Mouse (Mus musculus) intestine, postnatal 0 days (tissue): ENCODE measurements around the gene Pex13. TPM values are rescaled to one million over a fixed set of nuclear protein-coding genes. Genes with fewer than 3 reads are reported as not detected.

Source experiments
- ATAC-seq: fragments of 200-750 bp; cut with Nextera tagmentation; 2 replicates; pipeline ENCODE4 v1.8.0; 2017; ENCODE audit warnings: mild to moderate bottlenecking, moderate TSS enrichment, moderate library complexity
- H3K27ac ChIP-seq: fragments of 300-500 bp; sonication (generic); 2 replicates; pipeline ENCODE4 v1.5.1; 2014; ENCODE audit warnings: mild to moderate bottlenecking, low read depth, low read length, moderate library complexity
- H3K27me3 ChIP-seq: fragments of 300-500 bp; sonication (generic); replicated peaks from 2 replicates; pipeline ENCODE4 v1.6.1; 2014; ENCODE audit warnings: low read length, mixed read lengths; ENCODE audit not compliant: control insufficient read depth, insufficient read depth
- H3K36me3 ChIP-seq: fragments of 300-500 bp; sonication (generic); 2 replicates; pipeline ENCODE4 v1.6.1; 2014; ENCODE audit warnings: mild to moderate bottlenecking, moderate library complexity; ENCODE audit not compliant: control insufficient read depth, insufficient read depth
- H3K4me1 ChIP-seq: fragments of 300-500 bp; sonication (generic); replicated peaks from 2 replicates; pipeline ENCODE4 v1.6.1; 2014; ENCODE audit warnings: antibody characterized with exemption, low read length, mixed read lengths; ENCODE audit not compliant: control insufficient read depth, insufficient read depth
- H3K4me2 ChIP-seq: fragments of 300-500 bp; sonication (generic); replicated peaks from 2 replicates; pipeline ENCODE4 v1.6.1; 2014; ENCODE audit warnings: low read depth, mild to moderate bottlenecking, moderate library complexity
- H3K4me3 ChIP-seq: fragments of 300-500 bp; sonication (generic); 2 replicates; pipeline ENCODE4 v1.5.1; 2014; ENCODE audit warnings: low read depth, low read length
- H3K9ac ChIP-seq: fragments of 300-500 bp; sonication (generic); 2 replicates; pipeline ENCODE4 v1.6.1; 2014; ENCODE audit warnings: mild to moderate bottlenecking, low read depth, low read length
- H3K9me3 ChIP-seq: fragments of 300-500 bp; sonication (generic); 2 replicates; pipeline ENCODE4 v1.6.1; 2016; ENCODE audit warnings: mixed run types; ENCODE audit not compliant: control insufficient read depth
- CTCF ChIP-seq: sonication (generic); IDR thresholded peaks from 2 replicates; pipeline ENCODE4 v1.5.1; 2016; ENCODE audit warnings: low read depth, mild to moderate bottlenecking, control low read depth, antibody characterized with exemption, moderate library complexity
- WGBS: fragments of 180-500 bp; shearing (Covaris S2); extraction: QIAGEN DNeasy Blood & Tissue Kit; methylation state at CpG from one replicate; pipeline ENCODE4 v1.1.7; 2014; 5-methylcytosine and 5-hydroxymethylcytosine counted together
- polyA plus RNA-seq: library from polyadenylated mRNA; unstranded; fragments of >200 nt; fragmentation: Nextera tagmentation; extraction: Ambion mirVana; gene quantifications from 2 replicates; pipeline ENCODE4 v1.2.1, GENCODE M21; 2015

The Pex13 gene
- polyA plus RNA-seq, 1 experiment from 2014 or later = 29.7 TPM

- no peaks in the 10 kb centered on the region; the same call in 1 of the 2 replicates for H3K36me3 ChIP-seq
- H3K4me2 ChIP-seq = no peak overlapping the region
- H3K9ac ChIP-seq = no peak overlapping the region
- H3K27ac ChIP-seq = no peak overlapping the region
- no peak for ATAC-seq
- no peaks in the 10 kb centered on the region for H3K27me3 ChIP-seq
- no peak for TF ChIP-seq CTCF
- no peaks in the 10 kb centered on the region for H3K9me3 ChIP-seq
- no peaks in the 10 kb centered on the region for H3K4me1 ChIP-seq
- H3K4me3 ChIP-seq = no peak overlapping the region
Observed at GRCm38 (mm10) chr11:23695847-23696246, 30.1 kb upstream of the Pex13 start.

- no peak overlapping the region for H3K4me3 ChIP-seq
- H3K27me3 ChIP-seq = no peaks in the 10 kb centered on the region
- no peak for TF ChIP-seq CTCF
- no peaks in the 10 kb centered on the region for H3K4me1 ChIP-seq
- H3K9ac ChIP-seq = no peak overlapping the region
- no peak overlapping the region for H3K27ac ChIP-seq
- peaks cover 4% of the 10 kb centered on the region for H3K36me3 ChIP-seq
- no peaks in the 10 kb centered on the region for H3K9me3 ChIP-seq
- ATAC-seq = no peak
- H3K4me2 ChIP-seq = no peak overlapping the region
- WGBS = 92% methylated on average over 2 of the region's 2 CpGs
Observed at GRCm38 (mm10) chr11:23693286-23693685, 27.5 kb upstream of the Pex13 start.

- Histone ChIP-seq H3K36me3 (peaks cover 26% of the 10 kb centered on the region), H3K4me2 (no peak overlapping the region), H3K27ac (no peak overlapping the region), H3K27me3 (no peaks in the 10 kb centered on the region), H3K9me3 (no peaks in the 10 kb centered on the region), H3K9ac (no peak overlapping the region), H3K4me1 (no peaks in the 10 kb centered on the region), H3K4me3 (no peak overlapping the region)
- no peak for ATAC-seq
- 84% methylated on average over 1 of the region's 1 CpGs for WGBS
- TF ChIP-seq CTCF = no peak
Observed at GRCm38 (mm10) chr11:23688060-23688459, 22.3 kb upstream of the Pex13 start.

- Histone ChIP-seq H3K36me3 (peaks cover 26% of the 10 kb centered on the region), H3K4me3 (no peak overlapping the region), H3K9me3 (no peaks in the 10 kb centered on the region), H3K4me1 (no peaks in the 10 kb centered on the region), H3K27ac (no peak overlapping the region), H3K4me2 (no peak overlapping the region), H3K9ac (no peak overlapping the region), H3K27me3 (no peaks in the 10 kb centered on the region)
- no peak for ATAC-seq
- 82% methylated on average over 5 of the region's 5 CpGs for WGBS
- no peak for TF ChIP-seq CTCF
Observed at GRCm38 (mm10) chr11:23686671-23687070, 20.9 kb upstream of the Pex13 start.

GRCm38 (mm10) chr11:23682561-23682960 is 16.8 kb upstream of the Pex13 start:
- no peak for ATAC-seq
- Histone ChIP-seq H3K36me3 (peaks cover 38% of the 10 kb centered on the region), H3K9ac (no peak overlapping the region), H3K4me1 (no peaks in the 10 kb centered on the region), H3K4me2 (no peak overlapping the region), H3K9me3 (no peaks in the 10 kb centered on the region), H3K27ac (no peak overlapping the region), H3K4me3 (no peak overlapping the region), H3K27me3 (no peaks in the 10 kb centered on the region)
- 88% methylated on average over 5 of the region's 5 CpGs for WGBS
- TF ChIP-seq CTCF = no peak

- Histone ChIP-seq H3K27ac (no peak overlapping the region), H3K9me3 (no peaks in the 10 kb centered on the region), H3K36me3 (peaks cover 39% of the 10 kb centered on the region), H3K27me3 (no peaks in the 10 kb centered on the region), H3K9ac (no peak overlapping the region), H3K4me2 (no peak overlapping the region), H3K4me3 (no peak overlapping the region), H3K4me1 (no peaks in the 10 kb centered on the region)
- ATAC-seq = no peak
- WGBS = 98% methylated on average over 6 of the region's 6 CpGs
- no peak for TF ChIP-seq CTCF
Observed at GRCm38 (mm10) chr11:23680435-23680950, 14.7 kb upstream of the Pex13 start.
